Mouse (Mus musculus): Measurements from ENCODE around the gene Emilin3. TPM values are rescaled to one million over a fixed set of nuclear protein-coding genes. Genes with fewer than 3 reads are reported as not detected.

Emilin3 gene
- total RNA-seq, 2 experiments from 2014 or later: not detected

DNA sequence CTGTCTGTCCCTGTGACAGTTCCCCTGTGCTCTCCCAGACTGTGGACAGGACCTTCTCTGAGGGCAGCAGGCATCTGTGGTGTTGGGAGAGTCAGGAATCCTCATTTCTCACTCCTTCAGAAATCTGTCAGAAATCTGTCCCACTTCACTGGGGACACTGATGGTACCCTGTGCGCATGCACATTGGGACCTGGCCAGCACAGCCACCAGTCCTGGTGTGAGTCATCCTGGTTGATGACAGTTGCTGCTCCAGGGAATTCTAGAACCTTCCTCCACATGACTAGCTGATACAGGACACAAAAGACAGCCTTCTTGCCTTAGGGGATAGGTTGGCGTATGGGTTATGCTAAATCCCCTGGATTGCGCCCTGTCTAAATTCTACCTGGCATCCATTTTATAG lies 5.2 kb upstream of the Emilin3 start:
- no peak for ATAC-seq (ENCODE audit: poor library complexity, severe bottlenecking)

- ATAC-seq (ENCODE audit: poor library complexity, severe bottlenecking): no peak
Observed at GRCm38 (mm10) chr2:160916714-160917113, 4.6 kb upstream of the Emilin3 start.

GRCm38 (mm10) chr2:160915821-160916610 lies 3.9 kb upstream of the Emilin3 start:
- ATAC-seq (ENCODE audit: poor library complexity, severe bottlenecking): no peak

- ATAC-seq (ENCODE audit: poor library complexity, severe bottlenecking): no peak
Observed at GRCm38 (mm10) chr2:160914656-160915055, 2.5 kb upstream of the Emilin3 start.

DNA sequence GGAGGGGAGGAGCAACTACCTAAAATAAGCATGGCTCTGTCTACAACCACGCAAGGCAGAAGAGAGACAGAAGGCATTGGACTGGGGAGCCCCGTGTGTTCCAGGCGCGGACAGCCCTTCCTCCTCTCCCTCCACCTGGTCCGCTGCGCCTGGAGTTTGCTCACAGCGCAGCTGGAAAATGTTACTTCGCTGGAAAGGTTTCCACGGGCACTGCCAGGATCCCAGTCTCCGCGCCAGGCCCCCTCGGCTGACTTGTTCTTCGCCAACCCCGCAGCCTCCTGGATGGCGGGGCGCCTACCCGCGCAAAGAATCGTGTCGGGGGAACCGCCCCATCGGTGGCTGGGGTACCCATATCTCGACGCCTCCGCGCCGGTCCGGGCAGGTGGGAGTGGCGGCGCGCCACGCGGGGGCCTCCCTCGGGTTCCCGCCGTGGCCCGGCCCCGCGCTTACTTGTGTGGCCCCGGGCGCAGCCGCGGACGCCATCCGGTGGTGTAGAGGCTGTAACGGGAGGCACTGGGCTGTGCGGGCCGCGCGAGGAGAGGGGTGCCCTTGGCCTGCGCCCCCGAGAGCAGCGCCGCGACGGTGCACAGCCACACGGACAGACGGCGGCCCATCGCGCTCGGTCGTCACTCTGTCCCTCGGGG lies 448 bp downstream of the Emilin3 start:
- ATAC-seq (ENCODE audit: poor library complexity, severe bottlenecking): no peak

- no peak for ATAC-seq (ENCODE audit: poor library complexity, severe bottlenecking)
Observed at GRCm38 (mm10) chr2:160910633-160911032, 1.5 kb downstream of the Emilin3 start.

DNA sequence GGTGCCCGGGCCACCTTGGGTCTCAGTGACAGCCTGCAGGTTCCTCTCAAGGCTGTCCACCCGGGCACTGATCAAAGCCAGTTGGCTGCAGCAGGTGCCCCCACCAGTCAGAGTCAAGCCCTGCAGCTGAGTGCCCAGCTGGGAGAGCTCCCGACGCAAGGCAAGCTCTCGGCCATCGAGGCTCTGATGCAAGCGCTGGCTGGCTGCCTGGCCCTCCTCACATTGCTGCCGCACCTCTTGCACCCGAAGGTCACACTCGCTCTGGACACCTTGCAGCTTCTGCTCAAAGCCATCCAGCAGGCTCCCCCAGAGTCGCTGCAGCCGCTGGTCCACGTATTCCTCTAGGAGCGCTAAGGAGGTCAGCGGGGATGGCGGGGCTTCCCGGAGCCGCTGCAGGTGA lies 3.5 kb downstream of the Emilin3 start:
- ATAC-seq (ENCODE audit: poor library complexity, severe bottlenecking): no peak

DNA sequence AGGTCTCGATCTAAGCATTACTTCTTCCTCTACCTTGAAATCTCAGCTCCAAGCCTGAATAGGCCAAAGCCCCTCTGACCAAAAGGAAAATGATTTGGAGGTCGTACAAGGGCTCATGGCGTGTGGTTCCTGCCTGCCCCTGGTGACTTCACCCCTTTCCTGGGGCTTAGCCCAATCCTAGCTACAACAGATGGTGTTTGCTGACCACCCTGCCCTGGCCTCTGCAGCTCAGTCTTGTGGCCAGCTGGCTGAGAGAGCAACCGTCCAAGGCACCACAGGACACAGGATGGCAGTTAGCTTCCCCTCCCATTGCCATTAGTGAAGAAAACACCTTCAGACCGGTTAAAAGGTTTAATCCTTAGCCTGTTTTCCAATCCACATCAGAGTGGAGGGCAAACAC lies 6.0 kb downstream of the Emilin3 start:
- no peak for ATAC-seq (ENCODE audit: poor library complexity, severe bottlenecking)

- ATAC-seq (ENCODE audit: poor library complexity, severe bottlenecking): no peak
Observed at GRCm38 (mm10) chr2:160905301-160905700, 6.8 kb downstream of the Emilin3 start.

DNA sequence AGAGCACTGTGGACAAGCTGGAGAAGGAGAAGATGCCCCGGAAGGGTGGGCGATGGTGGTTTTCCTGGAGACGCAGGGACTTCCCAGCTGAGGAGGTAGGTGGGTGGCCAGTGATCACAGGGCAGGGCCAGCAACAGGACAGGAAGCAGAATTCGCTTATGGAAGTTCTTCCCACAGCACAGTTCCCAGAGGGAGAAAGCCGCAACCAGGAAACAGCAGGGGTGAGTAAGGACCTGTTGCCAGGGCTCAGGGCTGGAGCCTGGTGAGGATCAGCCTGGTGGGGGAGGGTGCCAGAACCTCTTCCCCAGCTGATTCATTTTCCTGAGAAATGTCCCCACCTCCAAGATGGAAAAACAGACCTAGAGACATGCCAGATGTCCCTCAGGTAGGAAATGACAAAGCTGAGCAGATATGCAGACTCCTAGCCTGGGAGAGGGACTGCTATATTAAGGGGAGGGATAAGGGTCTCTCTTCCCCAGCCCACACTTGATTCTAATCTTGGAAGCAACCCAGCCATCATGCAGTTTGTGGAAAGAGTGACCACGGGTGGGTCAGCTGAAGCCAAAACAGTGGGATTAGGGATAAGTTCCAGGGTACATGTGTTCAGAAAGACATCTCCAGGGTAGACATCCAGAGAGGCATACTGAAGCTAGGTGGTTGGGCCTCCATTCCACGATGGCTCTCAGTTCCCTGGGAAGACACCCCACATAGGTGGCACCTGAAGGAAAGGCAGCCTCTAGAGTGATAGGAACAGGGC lies 10.3 kb downstream of the Emilin3 start:
- no peak for ATAC-seq (ENCODE audit: poor library complexity, severe bottlenecking)

DNA sequence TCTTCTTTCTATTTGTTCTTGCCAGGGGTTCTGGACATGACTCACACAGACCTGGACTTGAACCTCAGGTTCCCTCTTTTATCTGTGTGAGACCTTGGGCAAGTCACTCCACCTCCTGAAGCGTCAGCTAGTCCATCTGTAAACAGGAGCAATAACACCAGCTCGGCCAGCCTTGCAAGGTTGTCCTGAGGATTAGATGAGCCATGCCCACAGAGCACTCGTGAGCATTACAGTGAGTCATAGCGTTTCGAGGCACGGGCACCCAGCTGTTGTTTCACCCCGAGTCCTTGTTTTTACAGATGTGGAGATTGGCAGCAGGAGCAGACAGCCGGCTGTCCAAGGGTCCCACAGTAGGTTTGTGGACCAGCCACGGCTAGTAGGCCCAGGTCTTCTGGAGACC lies 20.4 kb downstream of the Emilin3 start:
- no peak for ATAC-seq (ENCODE audit: poor library complexity, severe bottlenecking)

- ATAC-seq (ENCODE audit: poor library complexity, severe bottlenecking): no peak
Observed at GRCm38 (mm10) chr2:160891045-160891444, 21.1 kb downstream of the Emilin3 start.

DNA sequence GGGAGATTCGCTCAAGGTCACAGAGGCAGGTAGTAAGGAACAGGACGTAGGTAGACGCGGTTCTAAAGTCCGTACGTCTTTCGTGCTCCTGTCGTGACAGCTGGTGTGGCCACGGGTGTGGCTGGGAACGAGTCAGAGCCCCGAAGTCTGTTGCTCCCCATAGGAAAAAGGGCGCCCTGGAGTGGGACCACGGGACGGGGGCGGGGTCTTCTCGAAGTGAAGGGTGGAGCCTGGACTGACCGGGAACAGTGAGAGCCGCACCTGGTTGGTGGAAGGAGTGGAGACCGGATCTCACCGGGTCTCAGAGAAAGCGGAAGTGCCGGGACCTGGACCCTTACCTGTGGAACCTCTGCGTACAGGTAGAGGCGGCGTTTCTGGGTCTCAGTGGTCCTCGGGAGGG lies 24.3 kb downstream of the Emilin3 start:
- ATAC-seq (ENCODE audit: poor library complexity, severe bottlenecking): peak; percentile 30

DNA sequence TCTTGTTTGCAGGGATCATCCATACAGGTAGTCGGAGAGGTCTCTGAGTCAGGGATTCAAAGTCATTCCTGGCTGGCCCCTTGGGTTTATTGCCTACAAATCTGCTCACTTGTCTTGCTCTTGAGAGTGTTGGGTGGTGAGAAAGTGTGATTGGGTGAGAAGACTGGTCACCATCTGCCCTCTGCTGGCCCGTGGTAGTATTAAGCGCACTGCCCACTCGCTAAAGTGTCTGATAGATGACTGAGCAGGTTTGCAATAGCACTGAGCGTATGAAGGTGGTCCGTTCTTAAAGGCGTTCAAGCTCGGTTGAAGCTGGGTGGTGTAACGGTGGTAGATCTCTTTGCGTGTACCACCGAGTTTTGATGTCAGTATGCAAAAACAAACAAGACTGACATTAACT lies 24.8 kb downstream of the Emilin3 start:
- peak; percentile 92 for ATAC-seq (ENCODE audit: poor library complexity, severe bottlenecking)

DNA sequence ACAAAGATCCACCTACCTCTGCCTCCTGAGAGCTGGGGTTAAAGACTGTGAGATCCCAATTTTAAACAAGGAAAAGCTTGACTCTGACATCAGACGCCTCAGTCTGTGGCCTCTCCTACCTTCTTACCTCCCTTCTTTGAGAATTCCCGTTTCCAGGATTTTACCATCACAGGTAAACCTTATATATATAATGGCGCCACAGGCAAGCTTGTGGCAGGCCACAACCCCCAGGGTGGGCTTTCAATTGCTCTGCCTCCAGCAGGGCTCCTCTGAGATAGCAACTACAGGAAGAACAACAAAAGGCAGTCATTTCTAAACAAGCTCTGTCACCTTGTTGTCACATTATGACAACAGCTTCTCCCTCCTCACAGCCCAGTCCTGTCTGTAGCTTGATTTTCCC lies 25.9 kb downstream of the Emilin3 start:
- no peak for ATAC-seq (ENCODE audit: poor library complexity, severe bottlenecking)

- peak; percentile 47 for ATAC-seq (ENCODE audit: poor library complexity, severe bottlenecking)
Observed at GRCm38 (mm10) chr2:160884830-160885229, 27.3 kb downstream of the Emilin3 start.

DNA sequence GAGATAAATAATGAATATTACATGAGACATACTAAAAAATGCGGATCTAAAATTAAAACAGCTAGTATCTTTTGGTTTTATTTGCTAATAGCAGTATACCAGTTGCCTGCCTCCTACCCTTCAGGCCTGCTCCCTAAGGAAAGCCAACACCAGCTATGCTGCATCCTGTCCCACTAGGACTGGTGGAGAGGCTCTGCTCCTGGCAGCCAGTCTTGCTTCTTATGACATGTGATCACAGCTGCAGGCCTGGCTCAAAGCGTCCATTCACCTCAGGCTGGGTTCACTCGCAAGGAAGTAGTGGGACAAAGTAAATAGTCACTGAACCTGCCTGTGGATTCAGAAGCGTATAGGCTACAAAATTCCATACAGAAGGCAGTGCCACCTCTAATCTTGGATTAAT lies 28.2 kb downstream of the Emilin3 start:
- ATAC-seq (ENCODE audit: poor library complexity, severe bottlenecking): no peak

DNA sequence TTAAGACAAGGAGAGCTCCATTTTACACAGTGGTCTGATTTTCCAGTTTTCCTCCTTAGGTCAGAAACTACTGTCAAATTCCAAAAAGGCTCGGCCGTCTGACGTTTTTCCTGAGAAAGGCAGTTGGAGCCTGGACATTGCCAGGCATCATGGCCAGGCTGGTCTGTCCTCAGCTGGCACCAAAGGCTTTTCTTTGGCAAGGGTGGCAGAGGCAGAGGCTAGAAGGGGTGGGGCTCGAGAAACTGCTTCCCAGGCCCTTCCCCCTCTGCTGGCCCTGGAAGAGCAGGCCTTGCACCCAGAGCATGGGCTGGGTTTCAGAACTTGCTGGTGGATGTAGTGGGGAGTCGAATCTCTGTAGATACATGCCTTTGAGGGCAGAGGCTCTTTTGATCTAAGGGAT lies 29.7 kb downstream of the Emilin3 start:
- no peak for ATAC-seq (ENCODE audit: poor library complexity, severe bottlenecking)

- ATAC-seq (ENCODE audit: poor library complexity, severe bottlenecking): 0 out of 2 replicates have a peak, but pooled peaks have one; percentile 13
Observed at GRCm38 (mm10) chr2:160881462-160882101, 30.5 kb downstream of the Emilin3 start.

DNA sequence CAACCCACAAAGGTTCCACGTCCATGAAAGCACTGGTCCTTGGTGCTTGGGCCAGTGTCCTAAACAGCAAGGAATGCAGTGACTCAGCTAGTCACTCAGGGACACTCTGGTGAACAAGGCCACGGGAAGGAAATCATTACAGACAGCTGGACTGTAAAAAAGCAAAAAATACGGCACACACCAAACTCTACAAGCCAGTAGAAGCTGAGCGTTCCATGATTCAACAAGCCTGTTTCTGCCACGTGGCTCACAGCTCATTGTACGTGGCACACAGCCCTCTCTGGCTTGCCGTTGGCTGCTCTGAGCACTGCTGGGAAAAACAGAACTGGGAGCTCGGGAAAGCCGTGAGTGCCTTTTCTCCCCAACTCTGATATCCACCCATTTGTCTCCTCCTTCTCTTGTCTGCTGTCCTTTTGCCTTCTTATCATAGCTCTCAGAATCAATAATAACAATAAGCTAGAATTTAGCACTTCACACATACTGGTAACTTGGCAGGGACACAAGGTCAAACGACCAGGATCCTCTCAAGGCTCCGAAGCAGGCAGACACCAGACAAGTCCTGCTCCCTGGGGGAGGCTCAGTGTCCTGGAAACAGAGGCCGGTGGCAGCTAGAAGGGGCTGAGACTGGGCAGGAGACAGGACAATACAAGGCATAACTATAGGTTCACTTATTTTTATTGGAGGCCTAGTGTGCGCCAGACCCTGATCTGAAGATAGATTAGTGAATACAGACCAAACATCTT lies 31.5 kb downstream of the Emilin3 start, which contains the start of gene Lpin3:
Gene Lpin3, plus strand, starts transcription at position 218 of the 743 bp plus-strand sequence.
- ATAC-seq (ENCODE audit: poor library complexity, severe bottlenecking): no peak
